Mouse (Mus musculus) lung, adult 2 months (tissue): ENCODE measurements around the gene Tnn.

Source experiments
- CTCF ChIP-seq: fragments of 200-500 bp; IDR thresholded peaks from 2 replicates; pipeline ENCODE4 v1.5.1; 2011; ENCODE audit warnings: mild to moderate bottlenecking, low read length, control low read depth; ENCODE audit not compliant: insufficient read depth
- POLR2A ChIP-seq: fragments of 200-500 bp; IDR thresholded peaks from 2 replicates; pipeline ENCODE4 v1.6.1; 2011; ENCODE audit warnings: low read depth, mild to moderate bottlenecking, control low read depth, low read length, borderline replicate concordance; ENCODE audit errors: extremely low read depth

- TF ChIP-seq CTCF (no peak), POLR2A (no peak)
These were observed 52.4 kb downstream of the Tnn start for GRCm38 (mm10) chr1:160100996-160101395.
